Mouse (Mus musculus) thymus, adult 2 months (tissue): Measurements from ENCODE around the gene Knop1.

Source experiments
- CTCF ChIP-seq: fragments of 200-500 bp; IDR thresholded peaks from 2 replicates; pipeline ENCODE4 v1.5.1; 2012; ENCODE audit warnings: mild to moderate bottlenecking, control low read depth, low read length, moderate library complexity, borderline replicate concordance; ENCODE audit not compliant: control insufficient read depth, poor library complexity, insufficient read depth; ENCODE audit errors: extremely low read depth
- POLR2A ChIP-seq: fragments of 200-500 bp; IDR thresholded peaks from 2 replicates; pipeline ENCODE4 v1.6.1; 2012; ENCODE audit warnings: mild to moderate bottlenecking, low read length, control low read depth, moderate library complexity; ENCODE audit not compliant: control insufficient read depth, poor library complexity, insufficient read depth; ENCODE audit errors: extremely low read depth

- TF ChIP-seq CTCF = no peak
- TF ChIP-seq POLR2A = no peak
Measured at GRCm38 (mm10) chr7:118845141-118845540, 10.9 kb downstream of the Knop1 start.
